Mouse (Mus musculus): Measurements from ENCODE around the gene Nol12.

DNA sequence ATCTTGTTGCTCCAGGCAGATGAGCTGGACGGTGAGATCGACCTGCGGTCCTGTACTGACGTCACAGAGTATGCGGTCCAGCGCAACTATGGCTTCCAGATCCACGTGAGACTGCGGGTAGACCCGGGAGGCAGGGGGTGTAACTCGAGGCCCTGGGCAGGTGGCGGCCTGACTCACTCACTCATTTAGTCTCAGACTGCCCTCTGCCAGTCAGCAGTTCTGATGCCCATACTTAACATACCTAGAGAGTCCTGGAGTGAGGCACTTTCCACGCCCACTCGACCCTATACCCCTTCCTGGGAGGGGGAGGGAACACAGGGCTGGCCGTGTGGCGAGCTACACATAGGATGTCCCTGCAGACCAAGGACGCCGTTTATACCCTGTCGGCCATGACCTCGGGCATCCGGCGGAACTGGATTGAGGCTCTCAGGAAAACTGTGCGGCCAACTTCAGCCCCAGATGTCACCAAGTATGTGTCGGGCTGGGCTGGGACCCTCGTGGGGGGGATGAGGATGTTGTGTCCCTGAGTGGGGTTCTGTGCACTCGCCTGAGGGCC, 56.3 kb downstream of the Nol12 start:
- TF ChIP-seq CTCF (IDR thresholded peaks at IDR 0.05; ENCODE audit: control insufficient read depth, insufficient read depth, low read length): no peak
- TF ChIP-seq POLR2A (IDR thresholded peaks at IDR 0.05; ENCODE audit: borderline replicate concordance, control insufficient read depth, low read depth, low read length): no peak
